Mouse (Mus musculus) adrenal gland, adult (tissue): ENCODE measurements around the gene Tle3.

Experiments used
- DNase-seq, 2 experiments: peaks; one replicate each; pipeline ENCODE4 v3.0.0; 2022 to 2023; ENCODE audit warnings: low spot score in 1 of 2; ENCODE audit not compliant: inconsistent age in 2 of 2

The Tle3 gene

GRCm38 (mm10) chr9:61431830-61432229 is 59.7 kb downstream of the Tle3 start:
- DNase-seq, result no peak

GRCm38 (mm10) chr9:61433206-61433605 is 61.0 kb downstream of the Tle3 start:
- no peak for DNase-seq

GRCm38 (mm10) chr9:61434062-61434461 is 61.9 kb downstream of the Tle3 start:
- peak; percentile 25 to 60 for DNase-seq

- peak; percentile 31 to 70 for DNase-seq
Observed at GRCm38 (mm10) chr9:61435191-61435989, 63.2 kb downstream of the Tle3 start.

- peak in 1 of 2 experiments; percentile 50 for DNase-seq
Observed at GRCm38 (mm10) chr9:61436104-61436503, 63.9 kb downstream of the Tle3 start.

- DNase-seq, result no peak
Observed at GRCm38 (mm10) chr9:61436761-61437160, 64.6 kb downstream of the Tle3 start.

GRCm38 (mm10) chr9:61439092-61439491 is 66.9 kb downstream of the Tle3 start:
- no peak for DNase-seq

GRCm38 (mm10) chr9:61439979-61440378 is 67.8 kb downstream of the Tle3 start:
- DNase-seq, result no peak

- peak in 1 of 2 experiments; percentile 48 for DNase-seq
Observed at GRCm38 (mm10) chr9:61441206-61441913, 69.2 kb downstream of the Tle3 start.

GRCm38 (mm10) chr9:61442951-61443630 is 70.9 kb downstream of the Tle3 start:
- DNase-seq, result no peak

- no peak for DNase-seq
Observed at GRCm38 (mm10) chr9:61445151-61445550, 73.0 kb downstream of the Tle3 start.

- no peak for DNase-seq
Observed at GRCm38 (mm10) chr9:61445711-61446222, 73.6 kb downstream of the Tle3 start.

GRCm38 (mm10) chr9:61446965-61447364 is 74.8 kb downstream of the Tle3 start:
- DNase-seq, result no peak

GRCm38 (mm10) chr9:61449363-61449904 is 77.3 kb downstream of the Tle3 start:
- DNase-seq, result no peak

GRCm38 (mm10) chr9:61452081-61452480 is 79.9 kb downstream of the Tle3 start:
- peak in 1 of 2 experiments; percentile 64 for DNase-seq

GRCm38 (mm10) chr9:61455861-61456261 is 83.7 kb downstream of the Tle3 start:
- no peak for DNase-seq

GRCm38 (mm10) chr9:61456441-61457161 is 84.4 kb downstream of the Tle3 start:
- DNase-seq, result no peak

- DNase-seq, result no peak
Observed at GRCm38 (mm10) chr9:61457162-61457523, 85.0 kb downstream of the Tle3 start.

- DNase-seq, result no peak
Observed at GRCm38 (mm10) chr9:61461859-61462258, 89.7 kb downstream of the Tle3 start.

- peak in 1 of 2 experiments; percentile 85 for DNase-seq
Observed at GRCm38 (mm10) chr9:61467436-61467835, 95.3 kb downstream of the Tle3 start.
